Mouse (Mus musculus) liver, embryonic 16.5 days (tissue): ENCODE measurements around the gene Mier3. TPM values are rescaled to one million over a fixed set of nuclear protein-coding genes. Genes with fewer than 3 reads are reported as not detected.

Experiments used
- ATAC-seq: fragments of 200-750 bp; cut with Nextera tagmentation; 2 replicates; pipeline ENCODE4 v1.8.0; 2017; ENCODE audit warnings: low read depth, mild to moderate bottlenecking, moderate number of reproducible peaks, moderate library complexity
- H3K27ac ChIP-seq: fragments of 300-500 bp; sonication (generic); 2 replicates; pipeline ENCODE4 v1.5.1; 2014; ENCODE audit warnings: mild to moderate bottlenecking, low read length
- H3K27me3 ChIP-seq: fragments of 300-500 bp; sonication (generic); 2 replicates; pipeline ENCODE4 v1.6.1; 2014; ENCODE audit warnings: low read depth, low read length, mixed read lengths; ENCODE audit not compliant: control insufficient read depth, insufficient read depth
- H3K36me3 ChIP-seq: fragments of 300-500 bp; sonication (generic); 2 replicates; pipeline ENCODE4 v1.6.1; 2014; ENCODE audit warnings: mild to moderate bottlenecking; ENCODE audit not compliant: control insufficient read depth, insufficient read depth
- H3K4me1 ChIP-seq: fragments of 300-500 bp; sonication (generic); 2 replicates; pipeline ENCODE4 v1.6.1; 2014; ENCODE audit warnings: low read depth, low read length, mixed read lengths; ENCODE audit not compliant: control insufficient read depth
- H3K4me2 ChIP-seq: fragments of 300-500 bp; sonication (generic); 2 replicates; pipeline ENCODE4 v1.6.1; 2014; ENCODE audit warnings: low read depth, low read length, mixed read lengths
- H3K4me3 ChIP-seq: fragments of 300-500 bp; sonication (generic); 2 replicates; pipeline ENCODE4 v1.5.1; 2014; ENCODE audit warnings: low read depth, mild to moderate bottlenecking, low read length
- H3K9ac ChIP-seq: fragments of 300-500 bp; sonication (generic); 2 replicates; pipeline ENCODE4 v1.6.1; 2014; ENCODE audit warnings: low read depth, low read length
- H3K9me3 ChIP-seq: fragments of 300-500 bp; sonication (generic); replicated peaks from 2 replicates; pipeline ENCODE4 v1.6.1; 2016; ENCODE audit warnings: low read length; ENCODE audit not compliant: control insufficient read depth
- WGBS: fragments of 180-500 bp; shearing (Covaris S2); extraction: QIAGEN DNeasy Blood & Tissue Kit; methylation state at CpG from one replicate; pipeline ENCODE4 v1.1.7; 2014; ENCODE audit not compliant: insufficient replicate concordance; 5-methylcytosine and 5-hydroxymethylcytosine counted together
- polyA plus RNA-seq: library from polyadenylated mRNA; unstranded; fragments of >200 nt; fragmentation: Nextera tagmentation; extraction: Ambion mirVana; gene quantifications from 2 replicates; pipeline ENCODE4 v1.2.1, GENCODE M21; 2015

Mier3 gene
- polyA plus RNA-seq, 1 experiment from 2014 or later, result 11.6 TPM

- Histone ChIP-seq H3K36me3 (peaks cover 92% of the 10 kb centered on the region), H3K4me2 (no peak overlapping the region), H3K27me3 (no peaks in the 10 kb centered on the region), H3K9me3 (no peaks in the 10 kb centered on the region), H3K4me3 (no peak overlapping the region), H3K9ac (no peak overlapping the region), H3K4me1 (no peaks in the 10 kb centered on the region), H3K27ac (no peak overlapping the region)
- ATAC-seq, result no peak
- 93% methylated on average over 6 of the region's 6 CpGs for WGBS
Measured at GRCm38 (mm10) chr13:111753321-111753720, 72.5 kb downstream of the Mier3 start.

GRCm38 (mm10) chr13:111755377-111755776, 74.6 kb downstream of the Mier3 start:
- no peak overlapping the region for H3K9ac ChIP-seq
- H3K4me2 ChIP-seq, result no peak overlapping the region
- H3K27ac ChIP-seq, result no peak overlapping the region
- 94% methylated on average over 18 of the region's 18 CpGs for WGBS
- H3K36me3 ChIP-seq, result peaks cover 92% of the 10 kb centered on the region
- H3K27me3 ChIP-seq, result no peaks in the 10 kb centered on the region
- no peaks in the 10 kb centered on the region for H3K9me3 ChIP-seq
- no peak for ATAC-seq
- H3K4me3 ChIP-seq, result no peak overlapping the region
- H3K4me1 ChIP-seq, result no peaks in the 10 kb centered on the region

- peaks cover 91% of the 10 kb centered on the region for H3K36me3 ChIP-seq
- 95% methylated on average over 15 of the region's 15 CpGs for WGBS
- no peak for ATAC-seq
- no peaks in the 10 kb centered on the region for H3K9me3 ChIP-seq
- no peaks in the 10 kb centered on the region for H3K27me3 ChIP-seq
- H3K4me2 ChIP-seq, result no peak overlapping the region
- H3K27ac ChIP-seq, result no peak overlapping the region
- no peak overlapping the region for H3K4me3 ChIP-seq
- no peak overlapping the region for H3K9ac ChIP-seq
- H3K4me1 ChIP-seq, result no peaks in the 10 kb centered on the region
Measured at GRCm38 (mm10) chr13:111755937-111756336, 75.2 kb downstream of the Mier3 start.

GRCm38 (mm10) chr13:111756986-111757385, 76.2 kb downstream of the Mier3 start:
- no peak overlapping the region for H3K4me2 ChIP-seq
- no peaks in the 10 kb centered on the region for H3K4me1 ChIP-seq
- 89% methylated on average over 6 of the region's 6 CpGs for WGBS
- H3K27ac ChIP-seq, result no peak overlapping the region
- H3K9ac ChIP-seq, result no peak overlapping the region
- H3K36me3 ChIP-seq, result peaks cover 92% of the 10 kb centered on the region
- no peak overlapping the region for H3K4me3 ChIP-seq
- H3K27me3 ChIP-seq, result no peaks in the 10 kb centered on the region
- ATAC-seq, result no peak
- H3K9me3 ChIP-seq, result no peaks in the 10 kb centered on the region

GRCm38 (mm10) chr13:111762526-111762925, 81.7 kb downstream of the Mier3 start:
- no peak overlapping the region for H3K9ac ChIP-seq
- H3K9me3 ChIP-seq, result no peaks in the 10 kb centered on the region
- H3K27me3 ChIP-seq, result no peaks in the 10 kb centered on the region
- no peaks in the 10 kb centered on the region for H3K4me1 ChIP-seq
- H3K36me3 ChIP-seq, result peaks cover 90% of the 10 kb centered on the region
- no peak overlapping the region for H3K4me2 ChIP-seq
- whole genome bisulfite sequencing, result 65% methylated on average over 12 of the region's 12 CpGs
- H3K4me3 ChIP-seq, result no peak overlapping the region
- no peak overlapping the region for H3K27ac ChIP-seq
- ATAC-seq, result no peak

Other genes with a start within 250 kb of the Mier3 start
- 35.2 and 37.1 TPM in 2 replicates for gene Gpbp1, start 190.9 kb upstream of the Mier3 start, polyA plus RNA-seq
- not detected in 2 replicates for gene Gm49496, start 131.0 kb upstream of the Mier3 start, polyA plus RNA-seq
- not detected in 2 replicates for gene Gm10198, start 88.2 kb upstream of the Mier3 start, polyA plus RNA-seq
- gene Map3k1, start 128.0 kb downstream of the Mier3 start, polyA plus RNA-seq, result 12.8 and 13.7 TPM in 2 replicates